Mouse (Mus musculus): Measurements from ENCODE around the gene Ubtd2.

- TF ChIP-seq CTCF (IDR thresholded peaks at IDR 0.05; ENCODE audit: low read depth) (no peak), EP300 (IDR thresholded peaks at IDR 0.05; ENCODE audit: low read depth) (no peak)
Observed at GRCm38 (mm10) chr11:32558026-32558425, 102.9 kb downstream of the Ubtd2 start.

Data from heart, postnatal 0 days (tissue).